Mouse (Mus musculus) cerebellum, postnatal 14 days (tissue): ENCODE measurements around the gene Tmem136.

Source experiments
- DNase-seq, 2 experiments: peaks; one replicate each; pipeline ENCODE4 v3.0.0; 2021; ENCODE audit warnings: mixed read lengths in 2 of 2

Gene Tmem136

GRCm38 (mm10) chr9:43107555-43107954 is 8.8 kb downstream of the Tmem136 start:
- no peak for DNase-seq

GRCm38 (mm10) chr9:43107187-43107517 is 9.2 kb downstream of the Tmem136 start, which contains the start of gene Arhgef12:
Gene Arhgef12 (minus strand): TSS chr9:43107239.
- peak; percentile 69 to 76 for DNase-seq

GRCm38 (mm10) chr9:43106426-43107186 is 9.8 kb downstream of the Tmem136 start:
- DNase-seq: peak; percentile 66 to 74

GRCm38 (mm10) chr9:43105664-43106361 is 10.6 kb downstream of the Tmem136 start:
- peak; percentile 94 to 95 for DNase-seq

- DNase-seq: peak; percentile 75 to 78
These were observed 11.3 kb downstream of the Tmem136 start for GRCm38 (mm10) chr9:43104873-43105663.

- DNase-seq: no peak
These were observed 11.9 kb downstream of the Tmem136 start for GRCm38 (mm10) chr9:43104526-43104872.

GRCm38 (mm10) chr9:43103675-43104299 is 12.6 kb downstream of the Tmem136 start:
- no peak for DNase-seq

- DNase-seq: no peak
These were observed 13.4 kb downstream of the Tmem136 start for GRCm38 (mm10) chr9:43102931-43103330.

GRCm38 (mm10) chr9:43101936-43102595 is 14.3 kb downstream of the Tmem136 start:
- no peak for DNase-seq

GRCm38 (mm10) chr9:43098922-43099321 is 17.4 kb downstream of the Tmem136 start:
- no peak for DNase-seq

GRCm38 (mm10) chr9:43097801-43098557 is 18.4 kb downstream of the Tmem136 start:
- no peak for DNase-seq

GRCm38 (mm10) chr9:43096337-43096736 is 20.0 kb downstream of the Tmem136 start:
- no peak for DNase-seq

- no peak for DNase-seq
These were observed 21.5 kb downstream of the Tmem136 start for GRCm38 (mm10) chr9:43094828-43095227.

- peak; percentile 41 to 54 for DNase-seq
These were observed 22.6 kb downstream of the Tmem136 start for GRCm38 (mm10) chr9:43093803-43094202.

- DNase-seq: no peak
These were observed 30.6 kb downstream of the Tmem136 start for GRCm38 (mm10) chr9:43085686-43086285.

- no peak for DNase-seq
These were observed 31.6 kb downstream of the Tmem136 start for GRCm38 (mm10) chr9:43084496-43085362.

- no peak for DNase-seq
These were observed 32.8 kb downstream of the Tmem136 start for GRCm38 (mm10) chr9:43083441-43084055.

GRCm38 (mm10) chr9:43078711-43079110 is 37.7 kb downstream of the Tmem136 start:
- DNase-seq: no peak

- DNase-seq: no peak
These were observed 40.2 kb downstream of the Tmem136 start for GRCm38 (mm10) chr9:43076163-43076562.

- DNase-seq: no peak
These were observed 41.8 kb downstream of the Tmem136 start for GRCm38 (mm10) chr9:43074611-43075010.
